Mouse (Mus musculus) liver, postnatal 0 days (tissue): Measurements from ENCODE around the gene Eml1.
A peak's percentile ranks its signal among the peaks of the same experiment; 100 is the strongest.

Source experiments
- CTCF ChIP-seq: sonication (generic); IDR thresholded peaks from 2 replicates; pipeline ENCODE4 v1.5.1; 2016; ENCODE audit warnings: antibody characterized with exemption, low read depth
- EP300 ChIP-seq: IDR thresholded peaks from 2 replicates; pipeline ENCODE4 v1.6.1; 2016; ENCODE audit warnings: antibody characterized with exemption, low read depth, mild to moderate bottlenecking

DNA sequence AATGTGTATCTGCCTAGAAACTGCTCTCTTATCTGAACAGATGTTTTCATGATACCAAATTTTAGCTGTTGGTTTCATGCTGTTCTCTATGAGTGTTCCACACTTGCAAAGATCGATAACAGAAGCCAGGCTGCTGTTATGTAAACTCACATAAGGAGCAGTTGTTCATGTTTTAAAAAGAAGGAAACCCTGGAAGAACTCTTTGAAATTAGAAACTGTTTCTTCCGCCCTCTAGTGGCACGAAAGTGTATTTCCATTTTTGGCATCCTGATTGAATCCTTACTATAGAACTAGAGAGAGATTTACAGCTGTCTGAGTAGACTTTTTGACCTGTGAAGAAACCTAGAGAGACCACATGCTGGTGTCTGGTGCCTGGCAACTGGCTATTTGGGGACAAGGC is 140.3 kb downstream of the Eml1 start:
- TF ChIP-seq CTCF (peak; percentile 64), EP300 (no peak)
